Mouse (Mus musculus): ENCODE data around the gene Naa80. TPM values are rescaled to one million over a fixed set of nuclear protein-coding genes. Genes with fewer than 3 reads are reported as not detected.
"Not testable (repeated sequence)": the region's sequence is repeated elsewhere in the genome, so short reads cannot be mapped to it uniquely, and the experiment has no call there.

The Naa80 gene
- polyA plus RNA-seq, 1 experiment, result not detected

GRCm38 (mm10) chr9:107553541-107554318 is 25.0 kb upstream of the Naa80 start:
- Histone ChIP-seq H3K27ac (ENCODE audit: insufficient read depth, low read depth, low read length) (no peak overlapping the region; the same call in 1 of the 2 replicates), H3K4me1 (ENCODE audit: control insufficient read depth, insufficient read depth, low read length) (peaks cover 23% of the 10 kb centered on the region), H3K4me3 (ENCODE audit: insufficient read depth, low read depth, low read length) (peak overlapping the region; percentile 80)
- TF ChIP-seq POLR2A (IDR thresholded peaks at IDR 0.05; ENCODE audit: insufficient read depth, low read depth, low read length) (no peak), CTCF (IDR thresholded peaks at IDR 0.05; ENCODE audit: insufficient read depth, low read depth, low read length) (no peak)
- 10% methylated on average over 37 of the region's 37 CpGs for WGBS

GRCm38 (mm10) chr9:107554319-107554825 is 24.3 kb upstream of the Naa80 start:
- under 1% methylated on average over 53 of the region's 53 CpGs for WGBS
- TF ChIP-seq CTCF (IDR thresholded peaks at IDR 0.05; ENCODE audit: insufficient read depth, low read depth, low read length), result no peak
- TF ChIP-seq POLR2A (IDR thresholded peaks at IDR 0.05; ENCODE audit: insufficient read depth, low read depth, low read length), result peak; percentile 94
- Histone ChIP-seq H3K27ac (ENCODE audit: insufficient read depth, low read depth, low read length) (peak overlapping the region; percentile 87), H3K4me3 (ENCODE audit: insufficient read depth, low read depth, low read length) (peak overlapping the region; percentile 80), H3K4me1 (ENCODE audit: control insufficient read depth, insufficient read depth, low read length) (peaks cover 23% of the 10 kb centered on the region)

- H3K27ac ChIP-seq (ENCODE audit: insufficient read depth, low read depth, low read length), result peak overlapping the region; percentile 87; the same call in 1 of the 2 replicates
- under 1% methylated on average over 23 of the region's 23 CpGs for WGBS
- no peak for TF ChIP-seq POLR2A (IDR thresholded peaks at IDR 0.05; ENCODE audit: insufficient read depth, low read depth, low read length)
- no peak for TF ChIP-seq CTCF (IDR thresholded peaks at IDR 0.05; ENCODE audit: insufficient read depth, low read depth, low read length)
- peak overlapping the region; percentile 80 for H3K4me3 ChIP-seq (ENCODE audit: insufficient read depth, low read depth, low read length)
- peaks cover 23% of the 10 kb centered on the region for H3K4me1 ChIP-seq (ENCODE audit: control insufficient read depth, insufficient read depth, low read length)
These were observed 23.6 kb upstream of the Naa80 start for GRCm38 (mm10) chr9:107555031-107555457.

- 36% methylated on average over 2 of the region's 2 CpGs for WGBS
- Histone ChIP-seq H3K4me1 (ENCODE audit: control insufficient read depth, insufficient read depth, low read length) (peaks cover 23% of the 10 kb centered on the region), H3K4me3 (ENCODE audit: insufficient read depth, low read depth, low read length) (peak overlapping the region; percentile 80; the same call in 1 of the 2 replicates), H3K27ac (ENCODE audit: insufficient read depth, low read depth, low read length) (no peak overlapping the region)
- no peak for TF ChIP-seq POLR2A (IDR thresholded peaks at IDR 0.05; ENCODE audit: insufficient read depth, low read depth, low read length)
- no peak for TF ChIP-seq CTCF (IDR thresholded peaks at IDR 0.05; ENCODE audit: insufficient read depth, low read depth, low read length)
These were observed 23.0 kb upstream of the Naa80 start for GRCm38 (mm10) chr9:107555701-107556100.

- TF ChIP-seq CTCF (IDR thresholded peaks at IDR 0.05; ENCODE audit: insufficient read depth, low read depth, low read length), result no peak
- TF ChIP-seq POLR2A (IDR thresholded peaks at IDR 0.05; ENCODE audit: insufficient read depth, low read depth, low read length), result no peak
- H3K4me3 ChIP-seq (ENCODE audit: insufficient read depth, low read depth, low read length), result no peak overlapping the region
- peaks cover 18% of the 10 kb centered on the region for H3K4me1 ChIP-seq (ENCODE audit: control insufficient read depth, insufficient read depth, low read length)
- no peak overlapping the region for H3K27ac ChIP-seq (ENCODE audit: insufficient read depth, low read depth, low read length)
- 67% methylated on average over 3 of the region's 3 CpGs for WGBS
These were observed 22.3 kb upstream of the Naa80 start for GRCm38 (mm10) chr9:107556346-107556745.

DNA sequence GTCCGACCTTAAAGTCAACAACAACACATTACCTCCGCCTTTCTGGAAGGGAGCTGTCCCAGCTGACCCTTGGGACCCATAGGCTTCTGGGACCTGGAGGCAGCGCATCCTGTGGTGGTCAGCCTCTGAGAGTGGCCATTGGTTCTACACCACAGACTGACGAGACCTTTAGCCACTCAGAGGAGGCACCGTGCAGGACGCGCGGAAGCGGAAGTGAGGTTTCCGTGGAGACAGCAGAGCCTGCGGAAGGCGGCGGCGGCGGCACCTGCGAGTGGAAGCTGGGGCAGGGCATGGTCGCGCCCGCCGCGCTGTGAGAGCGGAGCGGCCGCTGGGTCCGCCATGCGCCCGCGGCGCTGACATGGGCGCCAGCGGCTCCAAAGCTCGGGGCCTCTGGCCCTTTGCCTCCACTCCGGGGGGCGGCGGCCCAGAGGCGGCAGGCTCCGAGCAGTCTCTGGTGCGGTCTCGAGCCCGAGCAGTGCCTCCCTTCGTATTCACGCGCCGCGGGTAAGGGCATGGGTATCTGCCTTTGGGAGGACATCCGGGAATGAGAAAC is 15.6 kb upstream of the Naa80 start, which contains the start of gene Tusc2:
Tusc2 (plus strand) TSS at position 227 of the 553 bp plus-strand sequence.
- Histone ChIP-seq H3K4me3 (ENCODE audit: insufficient read depth, low read depth, low read length) (peak within 1 kb of the TSS; percentile 75), H3K27ac (ENCODE audit: insufficient read depth, low read depth, low read length) (peak within 1 kb of the TSS; percentile 42), H3K4me1 (ENCODE audit: control insufficient read depth, insufficient read depth, low read length) (peaks cover 14% of the 10 kb centered on the region)
- TF ChIP-seq CTCF (IDR thresholded peaks at IDR 0.05; ENCODE audit: insufficient read depth, low read depth, low read length), result no peak
- peak; percentile 76 for TF ChIP-seq POLR2A (IDR thresholded peaks at IDR 0.05; ENCODE audit: insufficient read depth, low read depth, low read length)
- WGBS, result under 1% methylated on average over 46 of the region's 46 CpGs

- H3K27ac ChIP-seq (ENCODE audit: insufficient read depth, low read depth, low read length); H3K4me3 ChIP-seq (ENCODE audit: insufficient read depth, low read depth, low read length): not testable (repeated sequence)
- peaks cover 26% of the 10 kb centered on the region for H3K4me1 ChIP-seq (ENCODE audit: control insufficient read depth, insufficient read depth, low read length)
- 49% methylated on average over 5 of the region's 5 CpGs for WGBS
These were observed 13.1 kb upstream of the Naa80 start for GRCm38 (mm10) chr9:107565556-107565955.

GRCm38 (mm10) chr9:107566041-107566709 is 12.5 kb upstream of the Naa80 start:
- 58% methylated on average over 15 of the region's 15 CpGs for WGBS
- TF ChIP-seq POLR2A (IDR thresholded peaks at IDR 0.05; ENCODE audit: insufficient read depth, low read depth, low read length), result no peak
- no peak; the same call in 1 of the 2 replicates for TF ChIP-seq CTCF (IDR thresholded peaks at IDR 0.05; ENCODE audit: insufficient read depth, low read depth, low read length)
- Histone ChIP-seq H3K4me3 (ENCODE audit: insufficient read depth, low read depth, low read length) (no peak overlapping the region), H3K27ac (ENCODE audit: insufficient read depth, low read depth, low read length) (no peak overlapping the region), H3K4me1 (ENCODE audit: control insufficient read depth, insufficient read depth, low read length) (peaks cover 32% of the 10 kb centered on the region)

- Histone ChIP-seq H3K4me3 (ENCODE audit: insufficient read depth, low read depth, low read length) (no peak overlapping the region), H3K27ac (ENCODE audit: insufficient read depth, low read depth, low read length) (no peak overlapping the region)
- TF ChIP-seq POLR2A (IDR thresholded peaks at IDR 0.05; ENCODE audit: insufficient read depth, low read depth, low read length) (no peak), CTCF (IDR thresholded peaks at IDR 0.05; ENCODE audit: insufficient read depth, low read depth, low read length) (no peak)
These were observed 11.8 kb upstream of the Naa80 start for GRCm38 (mm10) chr9:107566855-107567254.

More at GRCm38 (mm10) chr9:107566855-107567254, 11.8 kb upstream of the Naa80 start:
- 74% methylated on average over 3 of the region's 3 CpGs for WGBS
- H3K4me1 ChIP-seq (ENCODE audit: control insufficient read depth, insufficient read depth, low read length), result peaks cover 37% of the 10 kb centered on the region

All from olfactory bulb, adult 2 months (tissue).